ENCODE assay signal across 8 mouse cellular contexts in the genomic region with DNA sequence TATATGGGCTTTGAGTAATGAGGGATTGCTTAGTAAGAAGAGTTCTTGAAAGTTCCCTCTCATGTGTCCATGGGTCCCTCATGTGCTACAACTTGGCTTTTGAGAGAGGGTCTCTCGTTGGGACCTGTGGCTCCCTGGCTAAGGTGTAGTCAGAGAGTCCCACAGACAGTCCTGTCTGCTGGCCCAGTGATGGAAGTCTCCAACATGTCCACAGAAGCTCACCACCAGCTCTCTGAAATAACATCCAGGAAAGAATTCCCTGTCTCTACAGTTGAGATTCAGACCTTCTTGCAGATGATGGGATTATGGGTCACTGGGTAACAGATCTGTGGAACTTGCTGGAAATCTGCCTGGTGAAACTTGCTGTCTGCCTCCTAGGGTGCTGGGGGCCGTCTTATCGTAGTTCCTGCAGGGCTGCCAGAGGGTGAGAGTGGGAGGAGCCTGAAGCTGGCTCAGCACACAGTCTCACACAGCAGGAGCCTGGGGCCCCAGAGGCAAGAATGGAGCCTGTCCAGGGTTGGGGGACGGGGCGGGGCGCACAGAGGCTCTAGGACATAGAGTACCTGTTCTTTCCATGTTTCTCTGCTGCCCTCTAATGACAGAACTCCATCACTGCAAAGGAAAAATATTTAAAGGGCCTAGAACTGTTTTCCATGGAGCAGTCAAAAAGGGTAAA. TPM values are rescaled to one million over a fixed set of nuclear protein-coding genes. Genes with fewer than 3 reads are reported as not detected.
DNase-seq lines count a peak whose midpoint lies in the region; ATAC-seq and TF ChIP-seq lines count a peak whose summit lies in the region.

No protein-coding gene starts in this region.

- peak overlapping the region; percentile 51 for H3K4me2 ChIP-seq in forebrain, embryonic 13.5 days
- peak overlapping the region; percentile 62 for H3K4me2 ChIP-seq in liver, postnatal 0 days (ENCODE audit: low read depth, low read length)
- peak overlapping the region; percentile 49 for H3K4me2 ChIP-seq in neural tube, embryonic 13.5 days

- TF ChIP-seq EP300 in liver, postnatal 0 days (IDR thresholded peaks at IDR 0.05; ENCODE audit: low read depth) = peak; percentile 69

- ATAC-seq in forebrain, embryonic 13.5 days = peak; percentile 96
- ATAC-seq in liver, postnatal 0 days = peak; percentile 96
- ATAC-seq in neural tube, embryonic 13.5 days (ENCODE audit: low read depth) = peak; percentile 93

- peak overlapping the region; percentile 32 for H3K4me3 ChIP-seq in E14TG2a.4 (replicated peaks; ENCODE audit: low read length)
- H3K4me3 ChIP-seq in forebrain, embryonic 13.5 days = peak overlapping the region; percentile 17; the same call in 1 of the 2 replicates
- no peak overlapping the region for H3K4me3 ChIP-seq in liver, postnatal 0 days (ENCODE audit: low read depth, low read length)
- H3K4me3 ChIP-seq in neural tube, embryonic 13.5 days = 0 out of 2 replicates have a peak overlapping the region, but pooled peaks have one; percentile 11
- H3K4me3 ChIP-seq in testis, adult 2 months (ENCODE audit: control insufficient read depth, low read depth, low read length) = no peak overlapping the region

- no peak overlapping the region for H3K27ac ChIP-seq in forebrain, embryonic 13.5 days
- H3K27ac ChIP-seq in liver, postnatal 0 days (ENCODE audit: low read depth) = peak overlapping the region; percentile 84
- no peak overlapping the region for H3K27ac ChIP-seq in neural tube, embryonic 13.5 days (replicated peaks)
- no peak overlapping the region; the same call in 1 of the 2 replicates for H3K27ac ChIP-seq in testis, adult 2 months (ENCODE audit: control insufficient read depth, insufficient read depth, low read depth, low read length)

- TF ChIP-seq POLR2A in testis, adult 2 months (IDR thresholded peaks at IDR 0.05; ENCODE audit: control insufficient read depth, low read depth, low read length) = no peak

- intact Hi-C loops in heart, postnatal 10 days (cut with DNase I) = loop anchor here (1.0 to 10.0 kb wide), 3 partner anchors 9 to 301 kb away; a partner anchor contains a TSS

- no peaks in the 10 kb centered on the region for H3K36me3 ChIP-seq in E14TG2a.4 (ENCODE audit: insufficient read depth, low read length)
- H3K36me3 ChIP-seq in forebrain, embryonic 13.5 days (ENCODE audit: poor library complexity, severe bottlenecking) = no peaks in the 10 kb centered on the region
- H3K36me3 ChIP-seq in liver, postnatal 0 days (replicated peaks; ENCODE audit: insufficient read depth, low read length) = no peaks in the 10 kb centered on the region
- H3K36me3 ChIP-seq in neural tube, embryonic 13.5 days = no peaks in the 10 kb centered on the region
- no peaks in the 10 kb centered on the region for H3K36me3 ChIP-seq in testis, adult 2 months (ENCODE audit: control insufficient read depth, insufficient read depth, low read length)

- no peaks in the 10 kb centered on the region for H3K27me3 ChIP-seq in E14TG2a.4 (ENCODE audit: insufficient read depth, low read length)
- H3K27me3 ChIP-seq in forebrain, embryonic 13.5 days = no peaks in the 10 kb centered on the region
- no peaks in the 10 kb centered on the region for H3K27me3 ChIP-seq in liver, postnatal 0 days (ENCODE audit: insufficient read depth, low read length)
- 0 out of 2 replicates have a peak, but pooled peaks cover 2% of the 10 kb centered on the region for H3K27me3 ChIP-seq in neural tube, embryonic 13.5 days
- no peaks in the 10 kb centered on the region for H3K27me3 ChIP-seq in testis, adult 2 months (ENCODE audit: control insufficient read depth, insufficient read depth, low read length)

- peak; percentile 38 for TF ChIP-seq CTCF in E14TG2a.4 (conservative IDR thresholded peaks at IDR 0.05; ENCODE audit: low read length)
- TF ChIP-seq CTCF in liver, postnatal 0 days (IDR thresholded peaks at IDR 0.05; ENCODE audit: low read depth) = peak; percentile 86
- peak; percentile 39; the same call in 1 of the 2 replicates for TF ChIP-seq CTCF in testis, adult 2 months (IDR thresholded peaks at IDR 0.05; ENCODE audit: control insufficient read depth, insufficient read depth, insufficient replicate concordance, low read depth, low read length)

- no peaks in the 10 kb centered on the region for H3K9me3 ChIP-seq in E14TG2a.4 (ENCODE audit: low read length)
- no peaks in the 10 kb centered on the region for H3K9me3 ChIP-seq in forebrain, embryonic 13.5 days (replicated peaks)
- no peaks in the 10 kb centered on the region for H3K9me3 ChIP-seq in liver, postnatal 0 days (ENCODE audit: low read length)
- H3K9me3 ChIP-seq in neural tube, embryonic 13.5 days = no peaks in the 10 kb centered on the region

- WGBS in forebrain, embryonic 13.5 days = 6% methylated on average over 6 of the region's 6 CpGs
- 7% methylated on average over 6 of the region's 6 CpGs for WGBS in liver, postnatal 0 days (ENCODE audit: insufficient replicate concordance)
- WGBS in neural tube, embryonic 13.5 days = 9% methylated on average over 6 of the region's 6 CpGs

- peak overlapping the region; percentile 27; the same call in 1 of the 2 replicates for H3K9ac ChIP-seq in forebrain, embryonic 13.5 days
- peak overlapping the region; percentile 1; the same call in 1 of the 2 replicates for H3K9ac ChIP-seq in liver, postnatal 0 days (replicated peaks)
- H3K9ac ChIP-seq in neural tube, embryonic 13.5 days = peak overlapping the region; percentile 62

- H3K4me1 ChIP-seq in E14TG2a.4 (replicated peaks; ENCODE audit: low read depth, low read length) = peaks cover 59% of the 10 kb centered on the region
- H3K4me1 ChIP-seq in forebrain, embryonic 13.5 days = peaks cover 17% of the 10 kb centered on the region
- H3K4me1 ChIP-seq in liver, postnatal 0 days (ENCODE audit: insufficient read depth) = peaks cover 24% of the 10 kb centered on the region
- H3K4me1 ChIP-seq in neural tube, embryonic 13.5 days (replicated peaks) = peaks cover 6% of the 10 kb centered on the region
- 0 out of 2 replicates have a peak, but pooled peaks cover 2% of the 10 kb centered on the region for H3K4me1 ChIP-seq in testis, adult 2 months (ENCODE audit: control insufficient read depth, insufficient read depth, low read length)

- peak; percentile 93 for DNase-seq in c-Kit-positive CD71-positive TER-119-positive erythroid progenitor cells, embryonic 14.5 days (ENCODE audit: low spot score)
- peak; percentile 92 to 94 for DNase-seq in heart, postnatal 10 days
- DNase-seq in kidney, postnatal 4 days = peak; percentile 87 to 92
- peak; percentile 89 for DNase-seq in liver, postnatal 0 days

RNA-seq across cellular contexts. Expression of a gene that starts 7.3 kb away (rescaled TPM):
- 12.0 and 12.4 TPM in 2 replicates for polyA plus RNA-seq in forebrain, embryonic 13.5 days (2015; fragmentation: Nextera tagmentation; extraction: Ambion mirVana)
- 10 to 100 TPM; 12.5 to 13.8 TPM for total RNA-seq in heart, postnatal 10 days (2021)
- polyA plus RNA-seq in liver, postnatal 0 days (2015; fragmentation: Nextera tagmentation; extraction: Ambion mirVana) = 6.0 and 6.4 TPM in 2 replicates
- polyA plus RNA-seq in neural tube, embryonic 13.5 days (2015; fragmentation: Nextera tagmentation; extraction: Ambion mirVana) = 8.3 and 9.6 TPM in 2 replicates
- 3.3 and 3.4 TPM in 2 replicates for polyA plus RNA-seq in testis, adult 2 months (2012; rRNA removed)

RNA-seq across cellular contexts. Expression of a gene that starts 32.1 kb away (rescaled TPM):
- polyA plus RNA-seq in forebrain, embryonic 13.5 days (2015; fragmentation: Nextera tagmentation; extraction: Ambion mirVana) = not detected in 2 replicates
- not detected for total RNA-seq in heart, postnatal 10 days (2021)
- polyA plus RNA-seq in liver, postnatal 0 days (2015; fragmentation: Nextera tagmentation; extraction: Ambion mirVana) = not detected in 2 replicates
- not detected in 2 replicates for polyA plus RNA-seq in neural tube, embryonic 13.5 days (2015; fragmentation: Nextera tagmentation; extraction: Ambion mirVana)
- polyA plus RNA-seq in testis, adult 2 months (2012; rRNA removed) = 1,349 and 1,518 TPM in 2 replicates

RNA-seq across cellular contexts. Expression of a gene that starts 34.9 kb away (rescaled TPM):
- 19.0 and 20.0 TPM in 2 replicates for polyA plus RNA-seq in forebrain, embryonic 13.5 days (2015; fragmentation: Nextera tagmentation; extraction: Ambion mirVana)
- total RNA-seq in heart, postnatal 10 days (2021) = 10 to 100 TPM; 33.8 to 37.3 TPM
- 35.6 and 42.0 TPM in 2 replicates for polyA plus RNA-seq in liver, postnatal 0 days (2015; fragmentation: Nextera tagmentation; extraction: Ambion mirVana)
- polyA plus RNA-seq in neural tube, embryonic 13.5 days (2015; fragmentation: Nextera tagmentation; extraction: Ambion mirVana) = 23.3 and 25.8 TPM in 2 replicates
- 37.3 and 42.8 TPM in 2 replicates for polyA plus RNA-seq in testis, adult 2 months (2012; rRNA removed)

RNA-seq across cellular contexts. Expression of a gene that starts 57.2 kb away (rescaled TPM):
- 9.4 and 10.4 TPM in 2 replicates for polyA plus RNA-seq in forebrain, embryonic 13.5 days (2015; fragmentation: Nextera tagmentation; extraction: Ambion mirVana)
- 10 to 100 TPM; 10.8 to 13.4 TPM for total RNA-seq in heart, postnatal 10 days (2021)
- polyA plus RNA-seq in liver, postnatal 0 days (2015; fragmentation: Nextera tagmentation; extraction: Ambion mirVana) = 2.6 and 3.2 TPM in 2 replicates
- polyA plus RNA-seq in neural tube, embryonic 13.5 days (2015; fragmentation: Nextera tagmentation; extraction: Ambion mirVana) = 5.5 and 7.4 TPM in 2 replicates
- polyA plus RNA-seq in testis, adult 2 months (2012; rRNA removed) = 2.4 and 2.9 TPM in 2 replicates

Comparison
In these comparisons a context has a peak if more than half of its experiments do, and no peak if none do; other contexts are left out.
1. H3K4me3 ChIP-seq: peak in E14TG2a.4 (single experiment), forebrain, embryonic 13.5 days (single experiment) and neural tube, embryonic 13.5 days (single experiment); none in liver, postnatal 0 days (single experiment) and testis, adult 2 months (single experiment).
2. H3K9ac ChIP-seq: peak in every context shown above with its lines; median percentile 62 in neural tube, embryonic 13.5 days; 27 in forebrain, embryonic 13.5 days; 1 in liver, postnatal 0 days.
3. RNA of a gene that starts 32.1 kb away (polyA plus RNA-seq): 1,349 to 1,518 TPM in testis, adult 2 months; not detected in forebrain, embryonic 13.5 days, not detected in liver, postnatal 0 days and not detected in neural tube, embryonic 13.5 days; every median in the first group is over 1,000 times any median in the second.
4. Peak in every context shown above with its lines, with median percentiles within 50 percentile points of each other: CTCF ChIP-seq, DNase-seq, ATAC-seq and H3K4me2 ChIP-seq.